Mouse (Mus musculus): ENCODE data around the gene Gnb2.

Gene Gnb2

DNA sequence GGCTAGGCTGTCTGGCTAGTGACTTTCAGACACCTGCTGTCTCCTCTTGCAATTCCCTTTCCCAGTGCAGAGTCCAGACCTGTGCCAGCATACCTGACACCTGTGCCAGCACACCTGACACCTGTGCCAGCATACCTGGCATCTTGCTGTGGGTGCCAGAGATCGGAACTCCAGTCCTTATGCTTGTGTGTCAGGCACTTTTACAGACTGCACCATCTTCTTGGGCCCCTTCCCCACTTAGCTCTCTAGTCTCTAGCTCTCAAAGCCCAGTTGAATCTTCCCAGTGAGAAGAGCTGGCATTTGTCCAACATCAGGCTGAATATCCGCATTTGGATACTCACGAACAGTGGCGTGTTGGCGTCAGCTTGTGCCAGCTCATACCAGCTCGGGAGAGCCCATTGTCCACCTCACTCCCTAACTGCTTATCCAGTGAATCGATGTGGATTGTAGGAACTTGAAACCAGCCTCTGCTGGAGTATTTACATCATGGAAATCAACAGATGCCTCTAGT, 6.0 kb upstream of the Gnb2 start:
- DNase-seq: no peak

DNA sequence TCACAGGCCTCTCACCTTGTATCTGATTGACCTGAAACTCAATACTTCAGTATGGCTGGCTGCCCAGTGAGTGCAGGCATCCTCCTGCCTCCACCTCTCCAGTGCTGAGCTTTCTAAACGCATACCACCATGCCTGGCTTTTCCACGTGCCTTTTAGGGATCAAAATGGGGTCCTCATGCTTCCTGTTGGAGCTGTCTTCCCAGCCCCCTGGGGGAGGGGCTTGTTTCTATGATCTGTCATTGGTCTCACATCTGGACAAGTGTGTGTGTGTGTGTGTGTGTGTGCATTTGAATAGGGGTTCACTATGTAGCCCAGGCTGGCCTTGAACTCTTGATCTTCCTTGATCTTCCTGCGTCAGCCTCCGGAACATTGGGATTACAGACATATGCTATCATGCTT, 4.2 kb upstream of the Gnb2 start:
- no peak for DNase-seq

DNA sequence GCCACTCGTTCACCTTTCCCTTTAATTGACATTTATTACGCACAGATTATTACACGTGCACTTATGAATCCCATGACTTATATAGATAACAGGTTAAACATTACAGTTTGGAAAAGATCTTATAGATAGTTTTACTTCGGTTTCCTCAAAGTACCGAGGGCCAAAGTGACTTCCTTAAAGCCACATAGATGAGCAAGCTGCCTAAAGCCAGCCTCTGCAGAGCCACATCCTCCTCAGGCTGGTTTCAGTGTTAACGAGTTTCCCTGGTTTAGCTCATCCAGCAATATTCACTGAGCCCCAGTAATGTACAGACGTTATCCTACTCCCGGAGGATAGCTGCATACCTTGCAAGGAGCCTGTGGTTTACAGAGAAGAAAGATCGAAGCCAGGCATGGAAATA, 2.0 kb upstream of the Gnb2 start:
- DNase-seq: no peak

DNA sequence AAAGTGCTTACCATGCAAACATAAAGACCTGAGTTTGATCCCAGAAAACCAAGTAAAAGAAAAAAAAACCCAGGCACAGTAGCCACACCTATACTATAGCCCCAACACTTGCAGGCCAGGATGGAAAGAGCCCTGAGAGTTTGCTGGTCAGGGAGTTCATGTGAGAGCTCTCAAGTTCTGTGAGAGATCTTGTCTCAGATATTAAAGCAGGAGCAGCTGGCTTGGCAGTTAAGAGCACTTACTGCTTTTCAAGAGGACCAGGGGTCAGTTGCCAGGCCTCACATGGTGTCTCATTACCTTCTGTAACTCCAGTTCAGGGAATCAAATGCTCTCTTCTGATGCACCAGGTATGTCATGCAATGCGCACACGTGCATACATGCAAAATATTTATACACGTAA, 1.5 kb upstream of the Gnb2 start:
- no peak for DNase-seq

DNA sequence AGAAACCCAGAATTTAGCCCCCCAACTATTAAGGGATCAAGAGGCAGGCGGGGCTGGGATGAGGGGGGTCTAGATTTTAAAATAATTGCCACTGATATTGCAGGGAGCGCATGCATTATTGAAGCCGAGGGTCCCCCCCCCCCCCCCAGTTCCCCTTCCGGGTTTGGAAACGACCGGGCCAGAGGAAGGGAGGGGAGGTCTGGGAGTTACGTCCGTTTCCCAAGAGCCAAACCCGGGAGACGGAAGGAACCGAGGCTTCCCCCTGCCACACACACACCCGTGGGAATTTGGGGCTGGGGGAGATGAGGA, 548 bp downstream of the Gnb2 start:
- no peak for DNase-seq

DNA sequence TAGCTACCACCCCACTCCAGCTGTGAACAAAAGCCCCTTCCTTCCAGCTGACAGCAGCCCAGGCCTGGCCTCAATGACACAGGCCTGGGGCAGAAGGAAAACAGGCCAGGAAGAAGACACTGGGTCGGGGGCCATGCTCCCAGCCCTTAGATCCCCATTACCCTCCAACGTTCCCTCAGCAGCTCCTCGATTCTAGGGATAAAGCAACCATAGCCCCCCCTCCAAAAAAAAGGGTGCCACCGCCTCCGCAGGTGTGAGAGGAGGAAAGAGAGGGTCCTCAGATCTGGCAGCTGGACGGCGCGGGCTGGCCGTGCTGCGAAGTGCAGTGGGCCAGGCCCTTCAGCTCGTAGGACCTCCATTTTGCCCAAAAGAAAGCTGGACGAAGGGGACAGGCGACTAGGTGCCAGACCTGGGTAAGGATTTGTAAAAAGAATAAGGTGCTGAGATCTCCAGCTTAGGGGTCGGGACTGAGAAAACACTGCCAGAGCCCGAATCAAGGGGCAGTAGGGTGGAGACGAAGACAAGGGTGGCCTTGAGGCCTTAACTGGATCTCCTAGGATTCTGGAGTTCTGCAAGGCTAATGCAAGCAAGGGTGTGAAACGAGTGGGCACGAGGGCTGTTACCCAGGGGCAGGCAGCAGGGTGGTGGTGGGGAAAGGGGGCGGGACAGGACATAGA, 1.0 kb downstream of the Gnb2 start:
- DNase-seq: peak in 1 of 2 experiments; percentile 52

DNA sequence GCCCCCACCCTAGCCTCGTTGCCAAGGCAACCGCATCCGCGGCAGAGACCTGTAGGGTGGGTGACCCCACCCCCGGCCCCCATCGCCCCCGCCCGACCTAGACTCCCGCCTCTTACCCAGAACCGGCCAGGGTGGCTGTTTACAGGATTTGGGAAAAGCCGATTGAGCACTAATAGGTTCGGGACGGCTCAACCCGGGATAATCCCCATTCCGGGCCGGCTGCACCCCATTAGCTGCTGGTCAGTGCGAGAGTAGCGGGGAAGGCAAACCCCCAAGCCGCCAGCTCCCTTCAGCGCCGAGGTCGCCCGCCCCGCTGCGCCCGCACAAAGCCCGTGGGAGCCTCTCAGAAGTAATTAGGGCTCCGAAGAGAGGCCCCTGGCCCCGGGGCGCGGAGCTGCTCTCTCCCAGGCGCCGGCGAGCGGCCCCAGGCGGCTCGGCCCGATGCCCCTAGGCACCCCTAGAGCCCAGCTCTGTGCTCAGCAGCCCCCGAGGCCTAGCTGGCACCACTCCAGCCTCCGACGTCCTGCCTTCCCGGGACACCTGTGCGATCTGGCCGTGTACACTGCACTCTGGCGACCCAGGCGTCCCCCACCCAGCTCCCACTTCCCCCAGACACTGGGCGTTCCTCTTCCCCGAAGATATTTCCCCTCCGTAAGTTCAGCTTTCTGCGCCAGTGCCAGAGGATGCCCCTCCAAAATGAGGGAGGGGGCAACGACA, 1.7 kb downstream of the Gnb2 start:
- peak; percentile 61 to 80 for DNase-seq

DNA sequence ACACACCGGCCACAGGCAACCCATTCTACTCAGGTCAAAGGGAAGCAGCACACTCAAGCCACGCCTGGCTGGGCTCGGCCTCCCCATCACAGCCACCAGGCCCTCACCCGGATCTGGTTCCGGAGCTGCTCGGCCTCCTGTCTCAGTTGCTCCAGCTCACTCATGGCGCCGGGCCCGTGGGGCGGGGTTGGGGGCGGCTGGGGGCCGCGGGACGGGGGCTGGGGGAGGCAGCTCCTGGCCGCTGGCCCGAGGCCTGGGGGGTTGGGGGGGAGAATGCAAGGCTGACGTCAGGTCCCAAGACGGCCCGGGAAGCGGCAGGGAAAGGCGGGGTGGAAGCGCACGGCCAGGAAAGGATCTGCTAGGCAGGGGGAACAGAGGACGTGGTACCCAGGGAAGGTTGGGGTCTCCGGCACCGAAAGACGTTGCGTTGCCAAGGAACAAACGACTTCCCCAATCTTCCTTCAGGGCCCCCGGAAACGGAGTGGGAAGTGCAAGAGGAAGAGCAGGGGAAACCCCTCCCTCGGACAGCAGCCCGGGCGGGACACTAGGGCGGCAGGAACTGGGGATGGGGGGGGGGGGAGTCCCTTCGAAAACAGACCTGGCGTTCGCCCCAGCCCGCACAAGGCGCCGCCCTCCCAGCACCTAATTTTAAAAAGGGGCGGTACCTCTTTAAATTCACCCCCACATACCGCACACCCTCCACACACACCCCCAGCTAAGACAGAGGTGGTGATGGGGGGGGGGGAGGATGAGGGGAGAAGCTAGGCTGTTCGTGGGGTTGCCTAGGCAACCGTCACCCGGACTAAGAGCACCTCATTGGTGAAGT, 2.5 kb downstream of the Gnb2 start:
- DNase-seq: peak; percentile 73 to 86

DNA sequence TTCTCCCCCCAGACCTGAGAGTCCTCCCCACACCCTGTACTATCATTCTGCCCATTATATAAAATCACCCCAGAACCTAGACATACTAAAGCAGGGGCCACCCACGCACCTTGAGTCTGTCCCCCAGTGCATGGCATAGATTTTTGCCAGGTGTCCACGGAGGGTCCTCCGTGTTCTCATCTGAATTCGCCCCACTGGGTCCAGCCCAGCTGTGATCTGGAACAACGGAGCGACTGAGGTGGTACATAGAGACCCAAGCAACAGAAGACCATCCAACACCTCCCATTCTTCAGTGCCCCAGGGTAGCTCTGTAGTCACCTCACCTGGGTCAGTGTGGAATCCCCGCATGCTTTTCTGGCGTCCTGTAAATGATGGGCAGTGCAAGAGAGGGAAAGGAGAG, 3.2 kb downstream of the Gnb2 start:
- DNase-seq: no peak

DNA sequence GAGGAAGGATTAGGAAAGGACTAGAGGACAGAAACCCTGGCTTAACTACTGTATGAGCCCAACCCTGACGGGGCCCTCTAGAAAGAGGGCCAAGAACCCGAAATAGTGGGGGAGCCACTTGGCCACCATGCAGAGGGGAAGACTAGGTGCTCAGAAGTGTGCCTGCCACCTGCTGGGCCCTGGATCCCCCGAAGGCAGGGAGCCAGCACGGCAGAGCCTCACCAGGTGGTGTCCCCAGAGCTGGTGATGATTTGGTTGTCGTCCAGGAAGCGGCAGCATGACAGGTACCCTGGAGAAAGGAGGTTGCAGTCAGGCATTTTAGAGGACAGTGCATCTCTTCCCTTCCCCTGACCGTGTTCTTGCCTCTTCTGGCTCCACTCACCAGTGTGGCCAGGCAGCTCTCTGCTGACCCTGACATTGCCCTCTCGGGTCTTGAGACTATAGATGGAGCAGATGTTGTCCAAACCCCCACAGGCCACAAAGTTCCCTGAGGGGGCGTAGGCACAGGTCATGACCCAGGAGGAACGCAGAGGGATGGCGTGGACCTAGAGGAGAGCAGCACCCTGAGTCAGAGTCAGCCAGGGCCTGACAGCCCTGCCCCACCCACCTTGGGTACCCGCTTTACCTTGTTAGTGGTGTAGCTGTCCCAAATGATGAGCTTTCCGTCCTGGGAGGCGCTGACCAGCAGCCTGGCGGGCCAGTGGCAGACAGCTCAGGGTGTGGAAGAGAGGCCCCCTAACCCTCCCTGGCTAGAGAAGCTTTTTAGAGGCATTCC, 3.9 kb downstream of the Gnb2 start:
- no peak for DNase-seq

DNA sequence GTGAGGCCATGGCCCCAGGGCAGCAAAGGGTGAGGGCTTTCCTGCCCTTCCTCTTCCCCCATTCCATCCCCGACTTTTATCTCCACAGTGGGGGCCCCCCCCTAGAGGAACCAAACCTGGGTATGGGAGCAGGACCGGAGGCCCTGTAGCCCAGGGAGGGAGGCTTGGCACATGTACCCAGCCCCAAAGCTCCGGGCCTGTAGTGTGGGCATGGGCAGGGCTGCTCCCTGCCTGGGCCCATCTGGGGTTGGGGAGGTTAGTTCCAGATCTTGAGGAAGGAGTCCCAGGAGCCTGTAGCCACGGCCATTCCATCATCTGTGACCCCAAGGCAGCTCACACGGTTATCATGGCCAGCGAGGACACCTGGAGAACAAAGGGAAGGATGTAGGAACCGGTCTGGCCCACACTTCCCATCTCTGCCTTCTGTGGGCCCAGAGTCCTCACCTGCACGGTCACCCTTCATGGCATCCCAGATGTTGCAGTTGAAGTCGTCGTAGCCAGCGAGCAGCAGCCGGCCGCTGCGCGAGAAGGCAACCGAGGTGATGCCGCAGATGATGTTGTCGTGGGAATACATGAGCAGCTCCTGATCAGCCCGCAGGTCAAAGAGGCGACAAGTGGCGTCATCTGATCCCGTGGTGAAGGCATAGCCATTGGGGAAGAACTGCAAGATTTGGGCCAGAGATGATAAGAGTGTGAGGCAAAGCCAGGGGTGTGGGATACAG, 4.9 kb downstream of the Gnb2 start:
- no peak for DNase-seq

DNA sequence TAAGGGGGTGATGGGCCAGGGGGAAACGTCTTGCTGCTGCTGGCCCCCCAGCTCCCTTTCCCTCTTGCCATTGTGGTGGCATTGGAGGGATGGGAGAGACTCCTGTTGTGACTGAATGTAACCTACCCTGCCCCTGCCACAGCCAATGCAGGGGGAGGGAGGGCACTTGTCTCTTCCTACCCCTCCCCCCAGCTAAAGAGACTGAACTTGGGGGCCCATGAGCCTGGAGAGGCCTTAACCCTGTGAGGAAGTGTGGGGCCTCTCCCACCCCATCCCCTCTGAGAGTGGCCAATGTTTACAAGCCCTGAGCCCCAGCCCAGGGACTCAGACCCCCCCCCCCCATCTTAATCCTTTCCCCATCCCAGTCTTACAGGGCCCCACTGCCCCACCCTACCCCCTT, 5.9 kb downstream of the Gnb2 start:
- peak in 1 of 2 experiments; percentile 41 for DNase-seq

DNA sequence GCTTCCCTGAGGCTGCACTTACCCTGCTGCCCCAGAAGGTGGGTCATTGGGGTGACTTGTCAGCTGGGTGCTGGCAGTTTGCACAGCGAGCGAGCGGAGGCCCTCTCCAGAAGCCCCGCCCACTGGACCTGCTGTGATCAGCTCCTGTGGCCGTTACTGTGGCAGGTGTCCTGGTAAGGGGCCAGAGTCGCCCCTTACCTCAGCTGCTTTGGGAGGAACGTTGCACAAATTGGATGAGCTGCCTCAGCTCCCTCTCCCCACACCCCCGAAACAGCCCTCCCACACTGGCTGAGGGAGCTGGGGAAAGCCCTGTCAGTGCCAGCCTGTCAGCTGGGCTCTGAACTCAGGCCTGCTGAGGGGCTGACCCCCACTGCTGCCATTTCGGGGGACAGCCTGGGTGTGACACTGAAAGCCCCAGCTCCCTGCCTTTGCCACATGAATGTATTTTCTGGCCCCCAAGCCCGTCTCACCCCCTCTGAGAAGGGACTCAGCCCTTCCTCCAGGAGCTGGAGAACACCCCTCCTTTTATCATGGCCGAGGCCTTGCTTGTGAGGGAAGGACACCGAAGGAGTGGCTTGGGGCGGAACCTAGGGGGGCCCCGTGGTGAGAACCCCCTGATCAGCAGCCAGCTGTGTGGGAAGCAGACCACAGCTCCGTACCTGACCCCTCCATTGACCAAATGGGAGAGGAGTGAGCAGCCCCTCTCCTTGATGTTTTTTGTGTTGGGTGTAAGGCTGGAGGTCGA, 6.9 kb downstream of the Gnb2 start:
- DNase-seq: peak; percentile 66 to 83

DNA sequence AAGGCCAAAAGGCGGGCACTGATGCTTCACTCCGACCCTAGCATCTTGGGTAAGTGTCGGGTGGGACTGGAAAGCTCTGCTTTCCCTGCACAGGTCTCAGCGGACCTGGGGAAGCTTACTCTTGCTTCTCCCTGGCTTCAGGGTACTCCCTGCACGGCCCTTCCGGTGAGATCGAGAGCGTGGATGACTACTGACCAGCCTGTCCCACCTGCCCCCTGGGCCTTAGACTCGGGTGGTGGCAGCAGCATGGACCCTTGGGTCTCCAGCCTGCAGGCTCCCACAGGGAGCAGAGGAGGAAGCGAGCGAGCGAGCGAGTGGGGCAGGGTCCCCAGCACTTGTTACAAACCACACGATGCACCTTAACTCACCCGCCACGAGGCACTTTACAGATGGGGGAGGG, 7.8 kb downstream of the Gnb2 start:
- DNase-seq: peak in 1 of 2 experiments; percentile 31

DNA sequence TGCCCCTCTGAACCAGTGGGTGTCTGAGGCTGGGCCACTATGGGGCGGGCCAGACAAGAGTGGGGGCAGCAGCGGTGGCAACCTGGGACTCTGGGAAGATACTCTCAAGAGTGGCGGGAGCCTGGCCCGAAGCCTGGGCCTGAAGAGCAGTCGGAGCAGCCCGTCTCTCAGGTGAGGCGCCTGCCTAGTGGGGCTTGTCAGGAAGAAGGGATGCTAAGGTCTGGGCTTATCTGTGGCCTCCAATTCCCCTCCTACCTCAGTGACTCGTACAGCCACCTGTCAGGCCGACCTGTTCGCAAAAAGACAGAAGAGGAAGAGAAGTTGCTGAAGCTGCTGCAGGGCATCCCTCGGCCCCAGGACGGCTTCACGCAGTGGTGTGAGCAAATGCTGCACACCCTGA, 8.6 kb downstream of the Gnb2 start:
- peak in 1 of 2 experiments; percentile 40 for DNase-seq

DNA sequence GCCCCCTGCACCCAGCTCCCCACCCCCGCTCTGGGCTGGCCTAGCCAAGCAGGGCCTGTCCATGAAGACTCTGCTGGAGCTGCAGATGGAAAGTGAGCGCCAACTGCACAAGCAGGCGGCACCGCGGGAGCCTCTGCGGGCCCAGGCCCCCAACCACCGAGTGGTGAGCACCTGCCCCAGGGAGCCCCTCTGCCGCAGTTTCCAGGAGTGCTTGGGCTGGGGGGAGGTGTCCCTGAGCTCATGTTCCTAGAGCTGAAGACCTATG, 9.1 kb downstream of the Gnb2 start:
- DNase-seq: no peak

DNA sequence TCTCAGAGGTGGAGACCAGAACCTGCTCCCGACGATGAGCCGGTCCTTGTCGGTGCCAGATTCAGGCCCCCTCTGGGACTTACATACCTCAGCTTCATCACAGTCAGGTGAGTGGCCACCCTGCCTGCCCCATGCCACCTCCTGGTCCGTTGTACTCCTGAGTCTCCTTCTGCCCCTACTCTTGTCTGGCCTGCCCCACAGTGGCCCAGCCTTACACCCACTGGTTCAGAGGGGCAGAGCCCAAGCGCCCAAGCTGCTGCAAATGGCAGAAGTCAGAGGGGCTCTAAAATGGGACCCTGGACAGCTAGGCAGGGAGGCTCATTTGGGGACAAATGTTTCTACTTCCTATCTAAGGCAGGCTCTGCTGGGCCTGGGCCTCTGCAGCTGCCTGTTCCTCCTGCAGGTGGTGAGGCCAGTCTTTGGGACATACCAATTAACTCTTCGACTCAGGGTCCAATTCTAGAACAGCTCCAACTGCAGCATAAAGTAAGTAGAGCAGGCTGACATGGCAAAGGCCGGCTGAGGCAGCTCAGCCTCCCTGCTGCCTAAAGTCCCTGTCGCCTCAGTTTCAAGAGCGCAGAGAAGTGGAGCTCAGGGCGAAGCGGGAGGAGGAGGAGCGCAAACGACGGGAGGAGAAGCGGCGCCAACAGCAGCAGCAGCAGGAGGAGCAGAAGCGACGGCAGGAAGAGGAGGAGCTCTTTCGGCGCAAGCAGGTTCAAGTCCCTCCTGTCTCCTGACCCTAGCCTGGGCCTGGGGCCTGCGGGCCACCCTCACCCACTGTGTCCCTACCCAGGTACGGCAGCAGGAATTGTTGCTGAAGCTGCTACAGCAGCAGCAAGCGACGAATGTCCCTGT, 9.7 kb downstream of the Gnb2 start:
- DNase-seq: peak in 1 of 2 experiments; percentile 37

DNA sequence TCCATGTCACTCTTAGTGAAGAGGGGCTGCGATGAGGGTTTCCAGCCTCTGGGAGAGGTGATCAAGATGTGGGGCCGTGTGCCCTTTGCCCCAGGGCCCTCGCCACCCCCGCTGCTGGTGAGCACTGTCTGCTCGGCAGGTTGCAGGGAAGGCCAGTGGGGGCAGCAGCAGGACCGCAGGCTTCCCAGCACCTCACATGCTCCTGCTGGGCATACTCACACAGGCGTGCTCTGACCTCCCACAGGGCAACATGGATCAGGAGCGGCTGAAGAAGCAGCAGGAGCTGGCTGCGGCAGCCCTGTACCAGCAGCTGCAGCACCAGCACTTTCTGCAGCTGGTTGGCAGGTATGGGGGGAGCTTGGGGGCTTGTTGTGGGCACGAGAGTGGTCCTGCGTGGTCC, 10.6 kb downstream of the Gnb2 start:
- no peak for DNase-seq

DNA sequence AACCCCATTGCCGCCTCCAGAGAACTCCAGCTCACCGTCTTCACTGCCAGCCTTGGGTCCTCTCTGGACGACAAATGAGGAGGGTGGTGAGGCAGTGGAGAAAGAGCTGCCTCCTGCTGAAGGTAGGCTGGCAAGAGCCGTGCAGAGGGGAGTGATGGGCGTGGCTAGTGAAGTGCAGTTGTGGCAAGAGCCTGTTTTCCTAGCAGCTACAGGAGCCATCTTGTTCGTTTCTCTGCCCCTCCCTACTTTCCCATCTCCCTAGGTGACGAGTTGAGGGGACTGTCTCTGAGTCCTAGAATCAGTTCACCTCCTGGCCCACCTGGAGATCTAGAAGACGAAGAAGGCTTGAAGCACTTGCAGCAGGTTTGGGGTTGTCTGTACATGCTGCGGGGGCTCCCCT, 11.4 kb downstream of the Gnb2 start:
- no peak for DNase-seq

DNA sequence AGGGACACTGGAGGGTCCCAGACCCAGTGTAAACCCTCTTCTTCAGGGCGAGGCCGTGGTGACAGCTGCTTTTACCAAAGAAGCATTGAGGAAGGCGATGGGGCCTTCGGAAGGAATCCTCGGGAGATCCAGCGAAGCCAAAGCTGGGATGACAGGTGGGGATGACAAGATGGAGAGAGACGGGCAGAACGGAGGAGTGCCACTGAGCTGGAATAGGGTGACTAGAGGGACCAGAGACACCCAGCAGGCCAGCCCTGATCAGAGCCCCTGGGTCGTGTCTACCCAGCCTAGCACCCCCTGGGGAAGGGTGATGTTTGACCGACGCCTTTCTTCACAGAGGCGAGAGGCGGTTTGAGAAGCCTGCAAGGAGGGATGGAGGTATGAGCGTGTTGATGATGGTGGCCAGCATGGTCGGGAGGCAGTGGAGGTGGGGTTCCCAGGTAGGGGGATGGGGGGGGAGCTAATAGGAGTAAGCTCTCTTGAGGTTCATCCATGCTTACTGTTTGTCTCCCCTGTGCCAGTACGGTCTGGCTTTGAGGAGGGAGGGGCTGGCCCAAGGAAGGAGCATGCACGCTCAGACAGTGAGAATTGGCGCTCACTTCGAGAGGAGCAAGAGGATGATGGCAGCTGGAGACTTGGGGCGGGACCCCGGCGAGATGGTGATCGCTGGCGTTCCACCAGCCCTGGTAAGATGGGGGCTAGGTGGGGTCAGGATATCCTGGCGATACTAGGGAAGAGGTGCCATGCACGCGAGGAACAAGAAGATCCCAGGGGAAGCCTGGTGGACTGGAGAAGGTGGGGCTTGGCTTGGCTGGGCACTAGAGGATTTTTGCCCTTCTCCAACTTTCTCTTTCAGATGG, 13.4 kb downstream of the Gnb2 start:
- DNase-seq: no peak

All from kidney, postnatal 25 days (tissue).